Mouse (Mus musculus): ENCODE measurements around the gene Pdcd2l.

DNA sequence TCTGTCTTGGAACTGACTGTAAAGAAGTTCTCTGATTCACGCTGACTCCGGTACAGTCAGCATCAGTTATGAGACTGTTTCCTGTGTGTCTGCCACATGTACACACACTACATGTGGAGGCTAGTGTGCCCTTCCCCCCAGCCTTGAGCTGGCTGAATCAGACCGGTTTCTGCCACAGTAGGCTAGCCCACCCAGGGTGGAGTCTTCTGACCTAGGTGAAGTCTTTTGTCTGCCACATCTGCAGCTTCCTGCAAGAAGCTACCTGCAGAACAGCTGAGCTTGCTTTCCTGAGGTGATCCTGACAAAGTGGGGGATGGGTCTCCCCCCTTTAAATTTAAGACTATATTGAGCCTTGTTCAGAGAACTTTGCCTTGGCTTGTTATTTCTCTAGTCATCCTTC, 27.0 kb downstream of the Pdcd2l start, which contains the start of gene Uba2:
- no peak for TF ChIP-seq CTCF (conservative IDR thresholded peaks at IDR 0.05; ENCODE audit: insufficient read depth, insufficient read length, low read depth, low read length)
- TF ChIP-seq POLR2A (IDR thresholded peaks at IDR 0.05; ENCODE audit: low read depth, low read length): no peak

Measured in kidney, adult 2 months (tissue).